Mouse (Mus musculus): ENCODE results near the gene Mttp. TPM values are rescaled to one million over a fixed set of nuclear protein-coding genes. Genes with fewer than 3 reads are reported as not detected.

Mttp gene
- 3.3 and 4.5 TPM in 2 replicates for total RNA-seq (2014; rRNA removed)
- 6.3 and 6.6 TPM in 2 replicates for polyA plus RNA-seq (2015; fragmentation: Nextera tagmentation; extraction: Ambion mirVana)

DNA sequence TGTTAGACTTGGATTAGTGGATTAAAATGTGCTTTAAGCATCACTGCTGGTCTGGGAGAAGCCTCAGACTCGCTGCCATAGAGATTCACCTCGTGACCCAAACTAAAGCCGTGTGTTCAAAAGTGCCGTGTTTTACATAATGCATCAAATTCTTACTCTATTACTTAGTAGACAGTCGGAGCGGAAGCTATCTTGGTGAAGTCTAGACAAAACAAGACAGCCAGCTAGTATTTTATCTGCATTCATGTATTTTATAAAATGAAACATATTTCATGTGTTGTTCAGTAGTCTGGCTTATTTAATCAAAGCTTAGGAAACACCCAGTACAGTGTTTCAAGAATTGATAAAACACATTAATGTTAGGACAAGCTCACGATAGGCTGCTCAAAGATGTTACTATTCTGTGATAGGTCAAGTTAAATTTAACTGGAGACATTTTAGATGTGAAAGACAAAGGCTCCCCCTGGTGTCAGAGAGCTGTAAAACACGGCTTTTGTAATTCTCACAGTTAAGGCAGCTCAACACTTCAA, at the start of gene Mttp:
Mttp (minus strand) TSS at position 327 of the 530 bp plus-strand sequence.
- Histone ChIP-seq H3K27me3 (ENCODE audit: insufficient read depth, low read length) (no peaks in the 10 kb centered on the region), H3K9me3 (ENCODE audit: low read length) (no peaks in the 10 kb centered on the region), H3K4me1 (ENCODE audit: insufficient read depth, low read length) (peaks cover 4% of the 10 kb centered on the region; the same call in 1 of the 2 replicates), H3K27ac (peak within 1 kb of the TSS; percentile 96), H3K4me2 (ENCODE audit: low read depth, low read length) (peak within 1 kb of the TSS; percentile 65), H3K36me3 (ENCODE audit: insufficient read depth, low read length) (no peaks in the 10 kb centered on the region), H3K4me3 (ENCODE audit: low read length) (peak within 1 kb of the TSS; percentile 56), H3K9ac (replicated peaks; ENCODE audit: low read length) (peak within 1 kb of the TSS; percentile 59)
- 1% methylated on average over 8 of the region's 8 CpGs for WGBS
- no peak for ATAC-seq
- peak; percentile 94 for DNase-seq (ENCODE audit: low spot score)
- TF ChIP-seq CTCF (IDR thresholded peaks at IDR 0.05; ENCODE audit: low read depth) = peak; percentile 80

DNA sequence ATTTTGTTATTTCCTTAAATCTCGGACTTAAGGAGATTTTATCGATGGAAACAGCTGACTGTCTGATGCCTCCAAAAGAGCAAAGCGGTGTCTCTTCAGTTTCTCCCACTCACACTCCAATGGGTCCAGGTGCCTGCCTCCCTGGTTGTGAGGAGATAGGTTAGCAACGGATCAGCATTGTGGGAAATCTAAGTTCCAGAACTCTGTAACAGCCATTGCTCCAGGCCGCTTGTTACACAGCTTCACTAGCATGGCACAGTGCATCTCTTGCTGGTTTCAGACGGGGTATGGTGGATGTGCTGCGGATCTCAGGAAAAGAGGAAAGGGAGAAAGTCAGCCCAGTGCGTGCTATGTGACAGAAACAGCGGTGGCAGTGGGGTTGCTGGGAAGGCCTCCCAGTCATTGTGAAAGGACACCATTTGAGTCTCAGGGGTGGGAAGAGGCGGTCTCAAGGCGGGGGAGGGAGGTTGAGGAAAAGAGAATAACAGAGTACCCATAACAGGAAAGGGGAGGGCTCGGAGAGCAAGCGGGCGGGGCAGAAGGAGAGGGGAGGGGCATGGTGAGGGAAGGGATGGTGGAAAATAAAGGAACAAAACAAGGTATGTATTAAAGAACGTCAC, 49.0 kb upstream of the Mttp start, which contains the start of gene 4930579F01Rik:
4930579F01Rik (minus strand) TSS at position 143 of the 620 bp plus-strand sequence.
- Histone ChIP-seq H3K27me3 (ENCODE audit: insufficient read depth, low read length) (no peaks in the 10 kb centered on the region), H3K36me3 (ENCODE audit: insufficient read depth, low read length) (no peaks in the 10 kb centered on the region), H3K27ac (no peak within 1 kb of the TSS), H3K4me3 (ENCODE audit: low read length) (no peak within 1 kb of the TSS), H3K9me3 (ENCODE audit: low read length) (no peaks in the 10 kb centered on the region), H3K4me1 (ENCODE audit: insufficient read depth, low read length) (no peaks in the 10 kb centered on the region), H3K9ac (replicated peaks; ENCODE audit: low read length) (no peak within 1 kb of the TSS), H3K4me2 (ENCODE audit: low read depth, low read length) (no peak within 1 kb of the TSS)
- DNase-seq (ENCODE audit: low spot score) (no peak), ATAC-seq (no peak)
- WGBS = 86% methylated on average over 15 of the region's 15 CpGs
- TF ChIP-seq CTCF (IDR thresholded peaks at IDR 0.05; ENCODE audit: low read depth) = no peak

GRCm38 (mm10) chr3:138192260-138192659, 47.5 kb upstream of the Mttp start:
- 83% methylated on average over 7 of the region's 7 CpGs for WGBS
- TF ChIP-seq CTCF (IDR thresholded peaks at IDR 0.05; ENCODE audit: low read depth) = no peak

DNA sequence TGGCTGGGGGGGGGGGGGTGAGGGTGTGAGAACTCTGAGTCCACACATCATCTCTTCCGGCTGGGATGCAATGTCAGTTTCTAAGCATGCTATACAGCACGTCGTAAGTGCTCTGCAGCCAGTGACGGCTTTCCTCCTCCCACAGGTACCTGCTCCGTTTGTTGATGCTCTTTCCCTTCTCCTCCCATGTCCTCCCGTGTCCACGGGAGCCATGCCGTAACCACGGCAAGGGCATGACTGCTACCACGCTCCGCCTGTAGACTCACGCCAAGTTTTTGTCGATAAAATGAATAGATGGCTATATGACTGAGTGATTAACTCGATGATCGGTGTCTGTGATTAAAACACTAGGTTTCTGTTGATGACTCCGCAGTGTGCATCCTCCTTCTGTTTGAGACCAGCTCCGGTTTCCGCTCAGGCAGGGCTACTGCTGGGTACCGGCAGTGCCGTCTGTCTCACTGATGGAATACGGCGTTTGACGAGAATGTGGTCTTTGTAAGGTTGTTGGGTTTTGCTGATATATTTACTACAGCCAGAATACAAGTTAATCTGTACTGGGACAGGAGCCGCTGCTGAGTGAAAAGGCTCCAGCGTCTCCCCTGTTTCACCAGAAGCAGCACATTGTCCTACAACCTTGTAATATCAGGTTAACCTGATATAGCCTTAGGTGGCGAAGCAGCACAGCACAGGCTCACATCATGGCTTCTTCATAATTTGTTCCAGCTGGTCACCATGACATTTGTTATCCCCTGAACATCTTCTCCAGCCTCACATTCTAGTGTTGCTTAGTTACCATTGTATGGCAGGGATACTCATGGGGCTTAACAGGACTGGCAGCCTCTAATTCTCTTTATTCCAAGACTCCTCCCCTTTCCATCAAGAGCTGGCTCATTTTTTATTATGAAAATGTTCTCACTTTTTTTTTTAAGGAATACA, 41.5 kb upstream of the Mttp start:
- no peak overlapping the region for H3K27ac ChIP-seq
- 69% methylated on average over 26 of the region's 26 CpGs for WGBS

More at GRCm38 (mm10) chr3:138192260-138192659, 47.5 kb upstream of the Mttp start:
- no peak for ATAC-seq
- no peak overlapping the region for H3K4me3 ChIP-seq (ENCODE audit: low read length)
- H3K9me3 ChIP-seq (ENCODE audit: low read length) = no peaks in the 10 kb centered on the region
- no peak overlapping the region for H3K9ac ChIP-seq (replicated peaks; ENCODE audit: low read length)
- no peaks in the 10 kb centered on the region for H3K27me3 ChIP-seq (ENCODE audit: insufficient read depth, low read length)
- H3K27ac ChIP-seq = no peak overlapping the region
- DNase-seq (ENCODE audit: low spot score) = no peak
- H3K4me2 ChIP-seq (ENCODE audit: low read depth, low read length) = no peak overlapping the region
- no peaks in the 10 kb centered on the region for H3K36me3 ChIP-seq (ENCODE audit: insufficient read depth, low read length)
- no peaks in the 10 kb centered on the region for H3K4me1 ChIP-seq (ENCODE audit: insufficient read depth, low read length)

DNA sequence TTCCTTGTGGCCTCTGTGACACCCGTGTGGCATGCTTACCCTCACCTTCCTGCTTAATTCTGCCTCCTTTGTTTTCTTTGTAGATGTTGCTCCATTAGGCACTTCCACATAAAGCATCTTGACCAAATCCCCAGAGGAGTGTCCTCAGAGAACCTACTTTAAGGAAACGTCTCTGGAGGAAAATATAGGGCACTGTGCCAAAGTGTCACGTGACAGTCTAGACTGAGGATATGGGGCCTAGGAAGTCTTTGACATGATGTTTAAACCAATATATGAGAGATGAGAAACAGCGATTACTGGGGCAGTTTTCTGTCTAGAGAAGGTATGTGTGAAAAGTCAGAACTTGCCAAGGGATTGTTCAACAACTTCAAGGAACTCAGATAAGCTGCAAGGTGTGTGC, 40.5 kb upstream of the Mttp start:
- no peaks in the 10 kb centered on the region for H3K36me3 ChIP-seq (ENCODE audit: insufficient read depth, low read length)
- H3K4me3 ChIP-seq (ENCODE audit: low read length) = no peak overlapping the region
- no peaks in the 10 kb centered on the region for H3K4me1 ChIP-seq (ENCODE audit: insufficient read depth, low read length)
- no peak for TF ChIP-seq CTCF (IDR thresholded peaks at IDR 0.05; ENCODE audit: low read depth)
- 56% methylated on average over 4 of the region's 4 CpGs for WGBS
- no peak overlapping the region for H3K9ac ChIP-seq (replicated peaks; ENCODE audit: low read length)
- H3K9me3 ChIP-seq (ENCODE audit: low read length) = no peaks in the 10 kb centered on the region
- H3K4me2 ChIP-seq (ENCODE audit: low read depth, low read length) = no peak overlapping the region
- no peak overlapping the region for H3K27ac ChIP-seq
- DNase-seq (ENCODE audit: low spot score) (no peak), ATAC-seq (no peak)
- no peaks in the 10 kb centered on the region for H3K27me3 ChIP-seq (ENCODE audit: insufficient read depth, low read length)

More for the DNA sequence above, 41.5 kb upstream of the Mttp start:
- no peaks in the 10 kb centered on the region for H3K9me3 ChIP-seq (ENCODE audit: low read length)
- H3K27me3 ChIP-seq (ENCODE audit: insufficient read depth, low read length) = no peaks in the 10 kb centered on the region
- peak overlapping the region; percentile 6 for H3K4me2 ChIP-seq (ENCODE audit: low read depth, low read length)
- H3K9ac ChIP-seq (replicated peaks; ENCODE audit: low read length) = no peak overlapping the region
- H3K4me3 ChIP-seq (ENCODE audit: low read length) = peak overlapping the region; percentile 1; the same call in 1 of the 2 replicates
- no peak for TF ChIP-seq CTCF (IDR thresholded peaks at IDR 0.05; ENCODE audit: low read depth)
- H3K36me3 ChIP-seq (ENCODE audit: insufficient read depth, low read length) = no peaks in the 10 kb centered on the region
- peak; percentile 71 for ATAC-seq
- H3K4me1 ChIP-seq (ENCODE audit: insufficient read depth, low read length) = no peaks in the 10 kb centered on the region
- peak; percentile 43 for DNase-seq (ENCODE audit: low spot score)

- no peak overlapping the region for H3K9ac ChIP-seq (replicated peaks; ENCODE audit: low read length)
- TF ChIP-seq CTCF (IDR thresholded peaks at IDR 0.05; ENCODE audit: low read depth) = no peak
- ATAC-seq (no peak), DNase-seq (ENCODE audit: low spot score) (no peak)
- 84% methylated on average over 7 of the region's 7 CpGs for WGBS
- no peaks in the 10 kb centered on the region for H3K9me3 ChIP-seq (ENCODE audit: low read length)
- H3K27me3 ChIP-seq (ENCODE audit: insufficient read depth, low read length) = no peaks in the 10 kb centered on the region
- no peaks in the 10 kb centered on the region for H3K4me1 ChIP-seq (ENCODE audit: insufficient read depth, low read length)
- H3K4me2 ChIP-seq (ENCODE audit: low read depth, low read length) = no peak overlapping the region
- H3K27ac ChIP-seq = no peak overlapping the region
- H3K4me3 ChIP-seq (ENCODE audit: low read length) = no peak overlapping the region
- no peaks in the 10 kb centered on the region for H3K36me3 ChIP-seq (ENCODE audit: insufficient read depth, low read length)
Observed at GRCm38 (mm10) chr3:138183371-138183770, 38.6 kb upstream of the Mttp start.

Data from hindbrain, postnatal 0 days (tissue).